Mouse (Mus musculus): ENCODE measurements around the gene Alcam.

Alcam gene

DNA sequence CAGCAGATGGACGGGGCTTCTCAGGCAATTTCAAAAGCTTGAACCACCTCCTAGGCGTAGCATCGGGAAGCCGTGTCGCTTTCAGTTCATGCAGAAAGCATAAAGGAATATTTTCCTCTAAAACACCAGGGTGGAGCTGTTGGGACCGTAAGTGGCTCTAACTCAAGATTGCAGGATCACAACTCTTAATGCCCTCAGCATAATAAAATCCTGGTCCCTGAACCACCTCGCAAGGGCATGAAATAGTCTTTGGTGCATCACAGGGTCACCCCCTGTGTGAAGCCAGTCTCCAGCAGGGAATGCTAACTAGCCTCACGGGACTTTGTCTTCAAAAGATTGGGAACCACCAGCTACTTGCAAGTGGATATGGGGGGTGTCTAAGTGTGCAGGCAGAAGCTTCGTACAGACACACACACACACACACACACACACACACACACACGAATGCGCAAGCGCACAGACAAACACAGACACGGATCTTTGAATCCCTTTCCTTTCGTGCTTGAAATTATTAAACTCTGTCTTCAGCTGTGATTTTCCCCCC, at the start of gene Alcam:
Alcam (minus strand) TSS at position 104 of the 544 bp plus-strand sequence.
- DNase-seq (ENCODE audit: low spot score in 2 of 2), result peak; percentile 26 to 35

DNA sequence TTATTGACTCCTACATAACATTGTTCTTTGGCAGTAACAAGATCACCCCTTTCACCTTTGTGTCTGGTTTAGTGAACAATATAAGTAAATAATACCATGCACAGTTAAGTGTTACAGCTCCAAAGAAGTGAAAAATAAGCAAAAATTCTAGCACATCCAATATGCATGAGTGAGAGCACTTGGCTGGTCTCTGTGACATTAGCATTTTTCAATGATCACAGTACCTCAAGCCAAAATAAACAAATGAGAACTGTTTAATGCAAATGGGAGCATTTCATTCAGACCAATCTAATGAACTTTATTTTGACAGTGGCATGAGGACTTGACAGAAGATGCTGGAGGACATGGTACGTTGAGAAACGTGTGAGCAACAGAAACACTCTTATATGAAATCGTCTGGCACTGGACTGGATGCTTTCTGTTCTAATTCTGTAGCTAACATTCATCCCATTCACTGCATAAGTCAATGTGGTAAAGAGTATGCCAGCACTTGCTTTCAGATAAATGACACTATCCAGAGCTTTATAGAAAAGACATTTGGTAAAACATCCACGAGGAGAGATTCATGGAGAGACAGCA, 45.0 kb upstream of the Alcam start:
- no peak for DNase-seq (ENCODE audit: low spot score in 2 of 2)

DNA sequence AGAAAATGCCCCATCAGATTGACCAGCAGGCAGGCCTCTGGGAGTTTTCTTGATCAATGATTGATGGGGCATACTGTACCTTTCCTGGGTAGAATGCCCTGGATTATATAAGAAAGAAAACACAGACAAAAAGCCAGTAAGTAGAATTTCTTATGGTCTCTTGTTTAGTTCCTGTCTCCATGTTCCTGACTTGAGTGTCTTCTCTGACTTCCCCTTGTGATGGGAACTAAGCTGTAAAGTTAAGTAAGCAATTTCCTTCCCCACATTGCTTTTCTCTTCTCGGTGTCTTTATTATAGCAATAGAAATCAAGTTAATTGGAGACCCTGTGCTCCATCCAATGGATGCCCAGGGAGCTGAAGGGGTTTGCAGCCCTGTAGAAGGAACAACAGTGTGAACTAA, 36.7 kb upstream of the Alcam start:
- no peak for DNase-seq (ENCODE audit: low spot score in 2 of 2)

DNA sequence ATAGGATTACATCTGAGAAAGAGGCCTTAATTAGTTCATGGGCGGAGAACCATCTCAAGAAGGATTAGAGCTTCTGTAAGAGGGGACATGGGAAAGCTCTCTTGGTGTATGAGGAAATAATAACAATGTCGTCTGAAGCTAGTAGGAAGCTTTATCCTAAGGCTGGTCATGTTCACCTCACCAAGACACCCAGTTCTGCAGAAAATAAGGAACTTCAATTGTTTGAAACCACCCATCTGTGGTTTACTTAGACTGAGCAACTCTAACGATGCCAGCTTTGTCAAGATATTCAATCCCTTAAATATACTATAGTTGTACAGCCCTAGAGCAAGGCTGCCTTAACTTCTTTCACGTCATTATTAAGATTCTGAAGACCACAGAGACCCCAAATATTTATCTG, 20.4 kb upstream of the Alcam start:
- DNase-seq (ENCODE audit: low spot score in 2 of 2), result no peak

DNA sequence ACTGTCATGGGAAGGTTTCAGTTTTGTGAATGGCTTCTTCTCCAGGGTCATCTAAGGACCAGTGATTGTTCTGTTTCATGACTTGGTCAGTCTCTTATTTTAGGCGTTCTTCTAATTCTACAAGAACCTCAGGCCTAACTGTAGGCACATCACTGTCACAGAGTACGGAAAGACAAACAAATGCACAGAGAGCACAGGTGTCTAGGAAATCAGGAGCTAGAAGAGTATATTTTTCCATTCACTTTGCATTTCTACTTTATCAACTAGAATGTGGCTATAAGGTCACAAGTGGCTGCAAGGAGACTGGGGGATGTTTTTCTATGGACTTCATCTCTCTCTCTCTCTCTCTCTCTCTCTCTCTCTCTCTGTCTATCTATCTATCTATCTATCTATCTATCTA, 19.2 kb upstream of the Alcam start:
- DNase-seq (ENCODE audit: low spot score in 2 of 2), result no peak

DNA sequence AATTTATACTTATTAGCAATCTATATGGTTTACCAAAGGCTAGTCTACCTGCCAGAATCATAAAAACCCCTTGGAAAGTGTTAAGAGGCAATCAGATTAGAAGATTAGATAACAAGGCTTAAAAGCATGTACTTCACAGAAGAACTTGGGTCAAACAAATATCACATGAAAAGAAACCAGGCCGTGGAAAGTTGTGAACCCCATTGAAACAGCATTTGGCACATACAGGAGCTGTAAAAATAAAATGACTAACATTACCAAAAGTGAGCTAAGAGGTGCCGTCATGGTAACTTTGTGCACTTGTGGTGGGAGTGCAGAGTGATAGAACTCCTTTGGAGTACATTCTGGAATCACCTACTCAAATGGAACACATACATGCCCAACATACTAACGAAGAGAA, 18.8 kb upstream of the Alcam start:
- no peak for DNase-seq (ENCODE audit: low spot score in 2 of 2)

DNA sequence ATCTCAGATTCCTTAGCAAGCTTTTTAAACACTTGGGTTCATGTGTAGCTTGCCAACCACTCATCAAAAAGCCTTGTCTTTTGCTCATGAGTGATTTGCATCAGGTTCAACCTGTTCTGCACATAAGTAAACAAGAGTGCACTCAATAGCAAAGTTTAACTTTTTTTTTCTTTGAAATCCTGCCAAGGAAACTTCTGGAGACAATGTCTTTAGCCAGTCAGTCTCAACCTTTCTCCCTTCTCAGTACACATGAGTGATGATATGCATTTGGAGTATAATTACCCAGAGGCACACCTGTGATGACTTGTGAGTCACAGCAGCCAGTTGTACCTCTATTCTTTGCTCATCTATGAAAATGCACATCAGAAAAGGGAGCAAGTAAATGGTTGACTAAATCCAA, 18.2 kb upstream of the Alcam start:
- no peak for DNase-seq (ENCODE audit: low spot score in 2 of 2)

DNA sequence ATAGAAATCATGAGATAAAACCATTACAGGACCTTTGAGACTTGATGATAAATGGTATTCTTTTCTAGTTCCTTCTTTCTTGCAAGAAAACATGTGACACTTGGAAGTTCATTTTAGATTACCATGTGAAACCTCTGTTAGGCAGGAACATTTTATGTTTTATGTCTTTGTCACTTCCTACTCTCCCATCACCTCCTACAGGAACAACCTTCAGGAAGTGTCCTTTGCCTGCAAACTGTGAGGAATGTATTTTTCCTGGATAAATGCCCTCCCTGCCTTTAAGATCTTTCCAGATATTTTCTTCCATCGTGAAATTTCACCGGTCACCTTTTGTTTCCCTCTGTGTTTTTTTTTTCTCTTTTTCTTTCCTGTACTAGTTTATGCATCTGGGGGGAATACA, 17.0 kb upstream of the Alcam start:
- no peak for DNase-seq (ENCODE audit: low spot score in 2 of 2)

DNA sequence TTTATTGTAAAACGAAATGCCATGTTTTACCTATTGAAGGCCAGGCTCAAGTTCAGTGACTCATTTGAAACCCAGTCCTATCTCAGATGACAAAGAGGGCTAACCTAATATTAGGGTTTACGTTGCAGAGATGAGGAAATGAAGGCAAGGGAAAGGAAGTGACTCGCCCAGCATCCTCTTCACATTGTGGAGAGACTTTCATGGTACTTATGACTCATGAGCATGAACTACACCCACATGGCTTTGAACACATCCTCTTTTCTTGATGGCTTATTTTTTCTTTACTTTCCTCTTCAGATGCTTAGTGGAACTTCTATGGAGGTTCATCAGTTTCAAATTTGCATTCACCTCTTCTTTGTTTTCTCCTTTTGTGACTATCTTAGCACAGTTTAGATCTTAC, 16.4 kb upstream of the Alcam start:
- DNase-seq (ENCODE audit: low spot score in 2 of 2), result no peak

DNA sequence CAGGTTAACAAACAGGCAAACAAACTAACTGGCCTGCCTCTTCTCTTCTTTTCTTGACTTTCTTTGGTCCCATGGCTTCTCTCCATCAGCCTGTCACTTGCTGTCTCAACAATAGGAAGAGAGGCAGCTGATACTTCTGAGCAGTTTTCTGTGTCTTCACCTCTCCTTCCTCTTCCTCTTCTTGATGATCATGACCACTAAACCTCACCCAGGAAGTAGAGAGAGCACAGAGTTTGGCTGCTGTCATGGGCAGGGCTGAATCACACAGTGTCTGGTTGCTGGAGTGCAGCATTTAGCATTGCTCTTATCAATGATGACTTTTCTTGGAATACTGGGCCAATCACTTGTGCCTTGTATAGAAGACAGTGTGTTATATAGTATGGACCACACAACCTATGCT, 14.6 kb upstream of the Alcam start:
- DNase-seq (ENCODE audit: low spot score in 2 of 2), result no peak

DNA sequence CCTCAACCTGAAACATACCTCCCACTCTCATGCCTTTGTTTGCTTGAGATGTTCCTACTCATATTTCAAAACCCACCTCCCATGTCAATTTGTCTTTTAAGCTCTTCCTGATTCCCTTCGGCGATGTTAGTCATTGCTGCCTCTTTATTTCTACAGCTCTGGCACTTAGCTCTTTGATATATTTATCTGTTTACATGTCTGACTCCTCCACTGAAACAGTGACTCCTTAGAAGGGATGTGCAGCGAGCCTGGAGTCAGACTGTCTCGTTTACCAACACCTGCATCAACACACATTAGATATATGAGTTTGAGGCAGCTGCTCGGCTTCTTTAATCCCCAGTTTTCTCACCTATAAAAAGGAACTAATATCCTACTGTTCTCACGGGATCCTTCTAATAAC, 12.9 kb upstream of the Alcam start:
- no peak for DNase-seq (ENCODE audit: low spot score in 2 of 2)

DNA sequence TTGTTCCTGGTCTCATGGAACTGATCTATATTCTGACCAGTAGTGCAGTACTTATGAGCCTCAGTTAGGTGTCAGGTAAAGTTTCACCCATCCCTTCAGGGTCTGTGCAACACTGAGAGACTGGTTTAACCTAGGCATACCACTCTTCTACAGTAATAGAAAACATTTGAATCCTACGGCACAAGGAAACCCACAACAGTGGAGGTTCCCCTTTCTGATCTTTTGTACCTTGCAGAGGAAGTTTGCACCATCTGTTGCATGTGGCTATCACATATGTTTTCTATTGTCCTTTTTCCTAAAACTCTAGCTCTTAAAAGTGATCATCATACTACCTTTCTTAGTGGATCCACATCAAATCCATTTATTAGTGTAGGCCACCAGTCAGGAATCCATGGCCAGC, 10.7 kb upstream of the Alcam start:
- DNase-seq (ENCODE audit: low spot score in 2 of 2), result no peak

DNA sequence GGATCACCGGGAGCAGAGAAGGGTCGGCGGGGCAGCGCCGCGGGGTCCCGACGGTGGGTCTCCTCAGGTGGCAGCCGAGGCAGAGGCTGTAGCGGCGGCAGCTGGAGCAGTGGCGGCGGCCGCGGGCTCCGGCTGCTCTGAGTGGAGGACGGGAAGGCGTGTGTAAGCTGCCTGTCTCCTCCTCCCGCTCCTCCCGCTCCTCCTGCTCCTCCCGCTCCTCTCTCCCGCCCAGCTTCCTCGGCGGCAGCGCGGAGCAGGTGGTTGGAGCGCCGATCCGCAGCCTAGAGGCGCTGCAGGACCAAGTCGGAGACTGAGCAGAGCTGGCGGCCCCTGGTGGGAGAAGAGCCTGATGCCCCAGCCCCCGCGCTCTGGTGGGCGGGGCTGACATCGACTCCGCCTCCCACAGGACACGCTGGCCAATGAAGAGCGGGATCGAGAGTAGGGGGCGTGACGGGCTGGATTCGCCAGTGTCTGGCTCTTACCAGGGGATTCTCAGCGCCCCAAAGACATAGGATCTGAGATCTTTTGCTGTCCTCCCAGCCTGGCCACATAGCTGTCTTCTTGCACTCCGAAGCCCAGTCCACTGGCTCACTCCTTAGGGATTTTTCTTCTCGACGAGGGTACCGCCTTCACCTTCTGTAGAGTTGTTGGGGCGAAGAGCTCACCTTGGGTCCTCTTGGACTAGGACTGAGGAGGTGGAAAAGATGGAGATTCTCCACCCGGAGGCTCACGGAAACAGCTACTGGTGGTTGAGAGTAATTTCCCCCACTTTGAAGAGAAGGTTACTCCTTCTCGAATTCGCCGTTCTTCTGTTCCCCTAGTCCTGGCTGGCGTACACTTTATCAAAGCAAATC, 785 bp downstream of the Alcam start:
- DNase-seq (ENCODE audit: low spot score in 2 of 2), result peak; percentile 95 to 96

DNA sequence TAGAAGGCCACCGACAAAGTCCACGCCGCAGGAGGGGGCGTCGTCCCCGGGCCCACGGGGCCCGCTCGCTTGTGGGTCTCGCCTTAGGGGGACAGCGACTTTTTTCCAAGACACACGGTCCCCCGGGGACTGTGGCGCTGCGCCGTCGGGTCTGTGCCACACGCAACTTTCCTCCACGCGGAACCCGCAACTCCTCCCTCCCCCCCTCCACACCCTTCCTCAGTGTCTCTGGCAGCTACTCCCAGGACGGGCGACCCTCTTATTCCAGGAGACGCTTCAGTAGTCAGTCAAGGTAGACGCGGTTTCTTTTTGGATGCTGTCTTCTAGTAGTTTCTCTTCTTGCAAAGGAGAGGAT, 1.4 kb downstream of the Alcam start:
- DNase-seq (ENCODE audit: low spot score in 2 of 2), result peak; percentile 11 to 14

DNA sequence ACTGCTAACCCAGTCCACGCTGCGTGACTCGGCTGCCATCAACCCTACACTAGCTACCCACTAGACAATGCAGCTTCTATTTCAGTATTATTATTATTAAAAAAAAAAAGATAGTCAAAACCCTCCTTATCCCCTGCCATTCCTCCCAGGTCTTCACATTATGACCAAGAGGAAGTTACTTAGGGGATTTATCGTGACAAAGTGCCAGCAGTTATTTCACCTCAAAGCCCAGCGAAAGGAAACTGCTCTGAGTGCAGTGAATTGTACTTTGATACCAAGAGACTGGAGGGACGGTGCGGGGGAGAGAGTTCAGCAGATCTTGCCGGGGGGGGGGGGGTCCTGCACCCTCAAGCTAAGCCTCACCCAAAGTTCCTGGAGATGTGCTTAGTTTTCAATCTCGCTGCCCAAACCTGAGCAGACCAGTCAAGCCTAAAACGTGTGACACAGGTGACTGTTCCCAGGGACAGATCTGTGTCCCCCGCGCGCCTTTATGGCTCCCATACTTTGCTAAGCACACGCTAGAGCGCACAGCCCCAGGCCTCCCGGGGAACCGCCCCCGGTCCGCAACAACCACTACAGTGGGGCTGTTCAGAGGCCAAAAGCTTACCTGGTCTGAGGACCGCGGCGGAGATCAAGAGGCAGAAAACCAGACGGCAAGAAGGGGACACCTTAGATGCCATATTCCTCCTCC, 1.9 kb downstream of the Alcam start:
- DNase-seq (ENCODE audit: low spot score in 2 of 2), result no peak

DNA sequence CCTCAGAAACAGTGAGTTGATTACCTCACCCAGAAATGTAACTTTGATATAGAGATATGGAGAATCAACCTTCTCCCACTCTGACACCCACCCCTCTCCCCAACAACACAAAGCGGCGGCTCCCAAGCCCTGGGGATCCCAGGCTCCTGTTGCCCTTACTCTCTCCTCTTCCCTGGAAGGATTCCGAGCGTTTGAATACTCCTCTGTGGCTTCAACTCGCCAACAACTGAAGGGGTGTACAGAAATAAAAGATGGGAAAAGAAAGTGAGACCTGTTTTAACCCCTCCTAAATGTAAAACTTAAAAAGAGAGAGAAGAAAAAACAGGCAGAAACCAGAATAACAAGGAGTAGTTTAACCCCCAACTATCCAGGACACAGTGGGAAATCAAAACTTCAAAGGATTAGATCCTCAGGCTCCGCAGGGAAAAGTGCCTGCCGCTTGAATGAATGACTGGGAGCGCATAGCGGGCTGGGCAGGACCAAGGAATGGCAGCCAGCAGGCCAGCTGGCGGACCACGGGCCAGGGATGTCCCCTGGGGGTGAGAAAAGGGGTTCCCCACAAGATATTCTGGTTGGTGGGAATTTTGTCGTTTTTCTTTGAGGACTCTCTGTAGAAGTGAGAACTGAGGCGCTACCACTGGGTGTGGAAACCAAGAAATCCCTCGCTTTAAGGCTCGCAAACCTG, 2.6 kb downstream of the Alcam start:
- DNase-seq (ENCODE audit: low spot score in 2 of 2), result peak; percentile 10 to 28

DNA sequence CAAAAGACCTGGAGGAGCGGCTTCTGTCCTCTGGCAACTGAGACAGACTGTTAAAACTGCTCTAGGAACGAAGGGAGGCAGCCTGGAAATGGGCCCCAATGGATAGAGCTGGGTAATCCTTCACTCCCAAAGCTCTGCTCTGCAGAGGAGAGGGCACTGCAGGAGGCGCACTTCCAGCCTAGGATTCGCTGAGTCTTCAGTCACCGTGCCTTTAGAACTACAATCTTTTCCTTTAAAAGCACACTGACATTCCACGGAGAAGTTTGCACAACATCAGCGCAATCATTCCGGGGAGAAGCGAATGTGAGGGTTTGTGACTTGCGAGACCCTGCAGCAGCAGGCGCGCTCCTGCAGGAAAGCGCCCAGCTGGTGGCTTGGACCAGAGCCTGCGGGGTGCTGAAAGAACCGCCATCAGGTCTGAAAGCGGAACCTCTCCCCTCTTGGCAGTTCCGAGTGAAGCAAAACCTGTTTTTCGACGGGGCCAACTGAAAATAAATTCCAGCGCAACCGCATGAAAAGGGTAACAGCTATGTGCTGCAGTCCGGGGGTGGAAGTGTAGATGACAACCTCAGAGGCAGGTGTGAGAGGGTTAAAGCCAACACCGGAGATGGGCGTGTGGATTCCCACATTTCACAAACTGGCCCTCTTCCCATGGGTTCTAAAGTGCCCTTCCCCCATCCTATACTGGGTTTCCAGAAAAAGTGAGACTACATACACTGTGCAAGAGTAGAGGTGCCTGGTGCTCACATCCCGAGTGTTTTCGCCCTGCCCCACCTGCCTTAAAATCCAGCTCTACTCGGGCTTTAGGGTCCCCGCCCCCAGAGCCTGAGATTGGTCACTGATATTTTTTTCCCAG, 3.4 kb downstream of the Alcam start:
- DNase-seq (ENCODE audit: low spot score in 2 of 2), result peak; percentile 42 to 48

DNA sequence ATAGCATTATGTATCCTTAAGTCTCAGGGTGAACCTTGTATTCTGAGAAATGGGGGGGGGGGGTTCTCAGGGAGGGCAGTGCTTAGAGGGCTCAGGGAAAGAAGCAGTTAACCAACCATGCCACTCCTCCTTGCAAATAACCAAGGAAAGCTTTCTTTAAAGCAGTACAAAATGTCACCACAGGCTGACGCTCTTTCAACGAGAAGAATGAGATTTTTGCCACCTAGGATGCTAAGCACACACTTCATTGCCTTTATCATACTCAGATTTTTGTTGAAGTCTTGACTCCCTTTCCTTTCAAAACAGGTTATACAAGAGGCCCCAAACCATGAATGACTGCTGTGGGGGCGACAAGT, 4.0 kb downstream of the Alcam start:
- DNase-seq (ENCODE audit: low spot score in 2 of 2), result no peak

DNA sequence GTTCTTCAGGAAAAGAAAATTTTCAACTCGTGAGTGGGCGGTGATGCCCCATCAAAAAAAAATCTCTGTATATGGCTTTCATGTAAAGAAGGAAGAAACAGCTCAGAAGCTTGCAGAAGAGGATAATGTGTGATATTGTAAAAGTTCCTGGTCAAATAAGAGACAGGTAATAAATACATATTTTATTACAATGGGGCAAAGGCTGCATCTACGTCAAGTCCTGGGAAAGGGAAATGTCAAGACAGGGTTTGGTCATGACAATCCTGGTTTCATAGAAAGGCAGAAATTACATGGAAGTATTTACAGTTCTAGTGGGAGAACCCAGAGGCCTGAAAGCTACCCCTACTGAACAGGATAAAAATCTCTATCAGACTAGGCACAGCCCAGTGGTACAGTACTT, 7.9 kb downstream of the Alcam start:
- DNase-seq (ENCODE audit: low spot score in 2 of 2), result no peak

DNA sequence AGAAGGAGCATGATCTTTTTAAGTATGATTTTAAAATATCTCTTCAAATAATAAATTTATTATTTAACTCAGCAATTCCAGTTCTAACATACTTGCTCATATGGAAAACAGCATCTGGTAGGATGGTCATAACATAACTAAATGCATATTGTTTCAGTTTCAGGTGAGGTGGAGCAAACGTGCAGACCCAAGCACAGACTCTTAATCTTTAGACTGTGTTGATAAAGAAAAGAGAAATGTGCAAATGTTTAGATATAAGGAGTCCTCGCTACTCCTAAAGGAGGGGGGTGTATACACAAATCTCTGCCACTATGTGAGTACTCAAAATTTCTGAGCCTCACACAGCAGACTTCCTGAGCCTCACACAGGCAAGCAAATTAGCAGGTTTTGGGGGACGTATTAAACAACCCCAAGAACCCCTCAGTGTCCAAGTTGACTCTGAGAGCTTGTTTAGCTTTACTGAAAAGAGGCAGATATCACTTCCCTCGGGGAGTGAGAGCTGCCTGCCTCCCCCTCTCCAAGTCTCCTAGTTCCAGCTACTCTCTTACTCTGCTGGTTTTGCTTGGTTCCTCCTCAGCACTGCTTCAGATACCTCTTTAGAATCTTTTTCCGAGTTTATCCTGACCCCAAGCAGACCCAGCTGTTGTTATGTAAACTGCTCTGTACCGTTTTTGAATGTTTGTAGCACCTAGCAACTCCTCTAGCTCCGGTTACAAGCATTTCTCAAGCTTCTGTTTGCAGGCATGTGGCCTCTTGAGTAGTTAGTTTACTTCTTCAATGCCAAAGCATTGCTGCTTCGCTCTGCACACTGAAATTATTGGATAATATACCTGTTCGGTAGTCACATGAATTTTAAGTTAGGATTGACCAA, 10.0 kb downstream of the Alcam start:
- no peak for DNase-seq (ENCODE audit: low spot score in 2 of 2)
